Mouse (Mus musculus) forebrain, embryonic 13.5 days (tissue): ENCODE results near the gene Prkar1a. TPM values are rescaled to one million over a fixed set of nuclear protein-coding genes. Genes with fewer than 3 reads are reported as not detected.

Source experiments
- ATAC-seq: fragments of 200-750 bp; cut with Nextera tagmentation; 2 replicates; pipeline ENCODE4 v1.8.0; 2017
- H3K27ac ChIP-seq: fragments of 300-500 bp; sonication (generic); 2 replicates; pipeline ENCODE4 v1.5.1; 2015; ENCODE audit warnings: inconsistent platforms, mild to moderate bottlenecking, moderate library complexity
- H3K27me3 ChIP-seq: fragments of 300-500 bp; sonication (generic); 2 replicates; pipeline ENCODE4 v1.6.1; 2015; ENCODE audit warnings: mild to moderate bottlenecking, inconsistent platforms
- H3K36me3 ChIP-seq: fragments of 300-500 bp; sonication (generic); 2 replicates; pipeline ENCODE4 v1.6.1; 2015; ENCODE audit warnings: mild to moderate bottlenecking, inconsistent platforms; ENCODE audit not compliant: poor library complexity, severe bottlenecking
- H3K4me1 ChIP-seq: fragments of 300-500 bp; sonication (generic); 2 replicates; pipeline ENCODE4 v1.6.1; 2015; ENCODE audit warnings: inconsistent platforms
- H3K4me2 ChIP-seq: fragments of 300-500 bp; sonication (generic); 2 replicates; pipeline ENCODE4 v1.6.1; 2015; ENCODE audit warnings: inconsistent platforms, mild to moderate bottlenecking, moderate library complexity
- H3K4me3 ChIP-seq: fragments of 300-500 bp; sonication (generic); 2 replicates; pipeline ENCODE4 v1.5.1; 2015; ENCODE audit warnings: mild to moderate bottlenecking, inconsistent platforms
- H3K9ac ChIP-seq: fragments of 300-500 bp; sonication (generic); 2 replicates; pipeline ENCODE4 v1.6.1; 2015; ENCODE audit warnings: mild to moderate bottlenecking, inconsistent platforms
- H3K9me3 ChIP-seq: fragments of 300-500 bp; sonication (generic); replicated peaks from 2 replicates; pipeline ENCODE4 v1.6.1; 2016; ENCODE audit warnings: inconsistent platforms
- WGBS: fragments of 180-500 bp; shearing (Covaris S2); methylation state at CpG from one replicate; pipeline ENCODE4 v1.1.7; 2015; 5-methylcytosine and 5-hydroxymethylcytosine counted together
- polyA plus RNA-seq: library from polyadenylated mRNA; unstranded; fragments of >200 nt; fragmentation: Nextera tagmentation; extraction: Ambion mirVana; gene quantifications from 2 replicates; pipeline ENCODE4 v1.2.1, GENCODE M21; 2015

Prkar1a gene
- polyA plus RNA-seq, 1 experiment from 2014 or later = 403 TPM

GRCm38 (mm10) chr11:109704311-109705205 lies 55.4 kb downstream of the Prkar1a start:
- H3K27me3 ChIP-seq = no peaks in the 10 kb centered on the region
- H3K4me2 ChIP-seq = no peak overlapping the region
- H3K36me3 ChIP-seq = no peaks in the 10 kb centered on the region
- no peak overlapping the region for H3K9ac ChIP-seq
- no peak overlapping the region for H3K27ac ChIP-seq
- H3K4me3 ChIP-seq = no peak overlapping the region
- WGBS = 88% methylated on average over 22 of the region's 22 CpGs
- no peak for ATAC-seq
- no peaks in the 10 kb centered on the region for H3K9me3 ChIP-seq
- peaks cover 4% of the 10 kb centered on the region; the same call in 1 of the 2 replicates for H3K4me1 ChIP-seq

GRCm38 (mm10) chr11:109705336-109706054 lies 56.3 kb downstream of the Prkar1a start:
- Histone ChIP-seq H3K27me3 (no peaks in the 10 kb centered on the region), H3K4me2 (no peak overlapping the region), H3K27ac (no peak overlapping the region), H3K4me3 (no peak overlapping the region), H3K36me3 (no peaks in the 10 kb centered on the region), H3K9me3 (no peaks in the 10 kb centered on the region), H3K4me1 (peaks cover 4% of the 10 kb centered on the region; the same call in 1 of the 2 replicates), H3K9ac (no peak overlapping the region)
- 82% methylated on average over 9 of the region's 9 CpGs for WGBS
- ATAC-seq = peak; percentile 53

GRCm38 (mm10) chr11:109706055-109706412 lies 56.8 kb downstream of the Prkar1a start:
- H3K9ac ChIP-seq = no peak overlapping the region
- no peak overlapping the region for H3K4me2 ChIP-seq
- no peaks in the 10 kb centered on the region for H3K27me3 ChIP-seq
- no peaks in the 10 kb centered on the region for H3K36me3 ChIP-seq
- H3K9me3 ChIP-seq = no peaks in the 10 kb centered on the region
- no peak overlapping the region for H3K27ac ChIP-seq
- peaks cover 4% of the 10 kb centered on the region; the same call in 1 of the 2 replicates for H3K4me1 ChIP-seq
- WGBS = 84% methylated on average over 9 of the region's 9 CpGs
- no peak for ATAC-seq
- no peak overlapping the region for H3K4me3 ChIP-seq

GRCm38 (mm10) chr11:109706586-109706985 lies 57.4 kb downstream of the Prkar1a start:
- no peaks in the 10 kb centered on the region for H3K27me3 ChIP-seq
- no peak for ATAC-seq
- peaks cover 4% of the 10 kb centered on the region; the same call in 1 of the 2 replicates for H3K4me1 ChIP-seq

GRCm38 (mm10) chr11:109707442-109707841 lies 58.2 kb downstream of the Prkar1a start:
- no peak overlapping the region for H3K4me3 ChIP-seq
- no peaks in the 10 kb centered on the region for H3K9me3 ChIP-seq
- no peaks in the 10 kb centered on the region for H3K36me3 ChIP-seq
- ATAC-seq = no peak
- H3K27me3 ChIP-seq = no peaks in the 10 kb centered on the region
- H3K4me2 ChIP-seq = no peak overlapping the region
- H3K27ac ChIP-seq = no peak overlapping the region
- peaks cover 4% of the 10 kb centered on the region; the same call in 1 of the 2 replicates for H3K4me1 ChIP-seq
- no peak overlapping the region for H3K9ac ChIP-seq
- WGBS = 79% methylated on average over 3 of the region's 3 CpGs

More at GRCm38 (mm10) chr11:109706586-109706985, 57.4 kb downstream of the Prkar1a start:
- Histone ChIP-seq H3K9me3 (no peaks in the 10 kb centered on the region), H3K9ac (no peak overlapping the region), H3K4me2 (no peak overlapping the region), H3K36me3 (no peaks in the 10 kb centered on the region), H3K4me3 (no peak overlapping the region), H3K27ac (no peak overlapping the region)
- 81% methylated on average over 4 of the region's 4 CpGs for WGBS

- ATAC-seq = no peak
- H3K9me3 ChIP-seq = no peaks in the 10 kb centered on the region
- H3K4me1 ChIP-seq = peaks cover 4% of the 10 kb centered on the region; the same call in 1 of the 2 replicates
- no peaks in the 10 kb centered on the region for H3K27me3 ChIP-seq
- no peak overlapping the region for H3K27ac ChIP-seq
- 94% methylated on average over 4 of the region's 4 CpGs for WGBS
- H3K4me2 ChIP-seq = no peak overlapping the region
- H3K9ac ChIP-seq = no peak overlapping the region
- no peak overlapping the region for H3K4me3 ChIP-seq
- no peaks in the 10 kb centered on the region for H3K36me3 ChIP-seq
Measured at GRCm38 (mm10) chr11:109708786-109709185, 59.6 kb downstream of the Prkar1a start.

- Histone ChIP-seq H3K9me3 (no peaks in the 10 kb centered on the region), H3K36me3 (no peaks in the 10 kb centered on the region), H3K4me3 (no peak overlapping the region), H3K27me3 (no peaks in the 10 kb centered on the region), H3K4me2 (no peak overlapping the region), H3K9ac (no peak overlapping the region), H3K27ac (no peak overlapping the region), H3K4me1 (no peaks in the 10 kb centered on the region)
- no peak for ATAC-seq
- WGBS = 84% methylated on average over 5 of the region's 5 CpGs
Measured at GRCm38 (mm10) chr11:109709501-109709900, 60.3 kb downstream of the Prkar1a start.

- H3K9ac ChIP-seq = no peak overlapping the region
- no peak overlapping the region for H3K4me3 ChIP-seq
- H3K27ac ChIP-seq = no peak overlapping the region
- no peaks in the 10 kb centered on the region for H3K9me3 ChIP-seq
- no peak overlapping the region for H3K4me2 ChIP-seq
- H3K4me1 ChIP-seq = peaks cover 6% of the 10 kb centered on the region; the same call in 1 of the 2 replicates
- 82% methylated on average over 17 of the region's 17 CpGs for WGBS
- no peaks in the 10 kb centered on the region for H3K27me3 ChIP-seq
- no peak for ATAC-seq
- no peaks in the 10 kb centered on the region for H3K36me3 ChIP-seq
Measured at GRCm38 (mm10) chr11:109714341-109715247, 65.4 kb downstream of the Prkar1a start.

GRCm38 (mm10) chr11:109715311-109715781 lies 66.1 kb downstream of the Prkar1a start:
- Histone ChIP-seq H3K9me3 (no peaks in the 10 kb centered on the region), H3K9ac (no peak overlapping the region), H3K27me3 (no peaks in the 10 kb centered on the region), H3K36me3 (no peaks in the 10 kb centered on the region), H3K4me2 (no peak overlapping the region), H3K27ac (no peak overlapping the region), H3K4me3 (no peak overlapping the region), H3K4me1 (peaks cover 6% of the 10 kb centered on the region; the same call in 1 of the 2 replicates)
- ATAC-seq = no peak
- WGBS = 93% methylated on average over 12 of the region's 12 CpGs

GRCm38 (mm10) chr11:109716981-109717380 lies 67.8 kb downstream of the Prkar1a start:
- H3K27me3 ChIP-seq = peaks cover 13% of the 10 kb centered on the region
- no peak for ATAC-seq
- H3K36me3 ChIP-seq = no peaks in the 10 kb centered on the region
- no peak overlapping the region for H3K9ac ChIP-seq
- no peak overlapping the region for H3K27ac ChIP-seq
- no peaks in the 10 kb centered on the region for H3K9me3 ChIP-seq
- peaks cover 18% of the 10 kb centered on the region for H3K4me1 ChIP-seq
- H3K4me3 ChIP-seq = no peak overlapping the region
- 70% methylated on average over 7 of the region's 7 CpGs for WGBS
- no peak overlapping the region for H3K4me2 ChIP-seq

GRCm38 (mm10) chr11:109717448-109717847 lies 68.2 kb downstream of the Prkar1a start:
- WGBS = 87% methylated on average over 5 of the region's 5 CpGs
- Histone ChIP-seq H3K9ac (no peak overlapping the region), H3K9me3 (no peaks in the 10 kb centered on the region), H3K4me2 (no peak overlapping the region), H3K27ac (no peak overlapping the region), H3K36me3 (no peaks in the 10 kb centered on the region), H3K4me1 (peaks cover 23% of the 10 kb centered on the region), H3K27me3 (peaks cover 17% of the 10 kb centered on the region), H3K4me3 (no peak overlapping the region)
- ATAC-seq = no peak
